Mouse (Mus musculus): ENCODE results near the gene S1pr4. TPM values are rescaled to one million over a fixed set of nuclear protein-coding genes. Genes with fewer than 3 reads are reported as not detected.

S1pr4 gene
- polyA plus RNA-seq, 1 experiment = 5.6 TPM

- TF ChIP-seq CTCF (IDR thresholded peaks at IDR 0.05; ENCODE audit: extremely low read depth, insufficient read length, insufficient replicate concordance, low read depth, low read length) = no peak
- no peak for TF ChIP-seq POLR2A (IDR thresholded peaks at IDR 0.05; ENCODE audit: low read depth, low read length)
- Histone ChIP-seq H3K4me1 (ENCODE audit: control insufficient read depth, insufficient read depth, insufficient read length, low read length) (peaks cover 20% of the 10 kb centered on the region), H3K27ac (ENCODE audit: insufficient read depth, low read depth, low read length) (no peak overlapping the region), H3K36me3 (ENCODE audit: control insufficient read depth, insufficient read depth, low read length) (peaks cover 12% of the 10 kb centered on the region), H3K27me3 (ENCODE audit: control insufficient read depth, insufficient read depth, low read length) (no peaks in the 10 kb centered on the region), H3K4me3 (ENCODE audit: low read depth, low read length) (no peak overlapping the region)
- 11% methylated on average over 4 of the region's 4 CpGs for WGBS
Measured at GRCm38 (mm10) chr10:81496969-81497368, 3.0 kb downstream of the S1pr4 start.

- TF ChIP-seq POLR2A (IDR thresholded peaks at IDR 0.05; ENCODE audit: low read depth, low read length) (peak; percentile 62; the same call in 1 of the 2 replicates), CTCF (IDR thresholded peaks at IDR 0.05; ENCODE audit: extremely low read depth, insufficient read length, insufficient replicate concordance, low read depth, low read length) (no peak)
- Histone ChIP-seq H3K27me3 (ENCODE audit: control insufficient read depth, insufficient read depth, low read length) (no peaks in the 10 kb centered on the region), H3K36me3 (ENCODE audit: control insufficient read depth, insufficient read depth, low read length) (peaks cover 18% of the 10 kb centered on the region), H3K27ac (ENCODE audit: insufficient read depth, low read depth, low read length) (peak within 1 kb of the TSS; percentile 79), H3K4me3 (ENCODE audit: low read depth, low read length) (peak within 1 kb of the TSS; percentile 82), H3K4me1 (ENCODE audit: control insufficient read depth, insufficient read depth, insufficient read length, low read length) (peaks cover 20% of the 10 kb centered on the region)
- WGBS = under 1% methylated on average over 45 of the region's 45 CpGs
Measured at GRCm38 (mm10) chr10:81496264-81496901, 3.5 kb downstream of the S1pr4 start, which contains the start of gene Ncln. Ncln (minus strand) TSS chr10:81496392.

GRCm38 (mm10) chr10:81495616-81496263, 4.2 kb downstream of the S1pr4 start:
- WGBS = under 1% methylated on average over 41 of the region's 41 CpGs
- Histone ChIP-seq H3K4me3 (ENCODE audit: low read depth, low read length) (peak overlapping the region; percentile 82), H3K27ac (ENCODE audit: insufficient read depth, low read depth, low read length) (peak overlapping the region; percentile 23), H3K4me1 (ENCODE audit: control insufficient read depth, insufficient read depth, insufficient read length, low read length) (peaks cover 20% of the 10 kb centered on the region), H3K36me3 (ENCODE audit: control insufficient read depth, insufficient read depth, low read length) (peaks cover 24% of the 10 kb centered on the region), H3K27me3 (ENCODE audit: control insufficient read depth, insufficient read depth, low read length) (no peaks in the 10 kb centered on the region)
- TF ChIP-seq POLR2A (IDR thresholded peaks at IDR 0.05; ENCODE audit: low read depth, low read length) = no peak
- no peak for TF ChIP-seq CTCF (IDR thresholded peaks at IDR 0.05; ENCODE audit: extremely low read depth, insufficient read length, insufficient replicate concordance, low read depth, low read length)

GRCm38 (mm10) chr10:81495151-81495550, 4.8 kb downstream of the S1pr4 start:
- no peak for TF ChIP-seq CTCF (IDR thresholded peaks at IDR 0.05; ENCODE audit: extremely low read depth, insufficient read length, insufficient replicate concordance, low read depth, low read length)
- Histone ChIP-seq H3K4me1 (ENCODE audit: control insufficient read depth, insufficient read depth, insufficient read length, low read length) (peaks cover 20% of the 10 kb centered on the region), H3K27ac (ENCODE audit: insufficient read depth, low read depth, low read length) (peak overlapping the region; percentile 63)

GRCm38 (mm10) chr10:81494260-81495041, 5.5 kb downstream of the S1pr4 start:
- Histone ChIP-seq H3K36me3 (ENCODE audit: control insufficient read depth, insufficient read depth, low read length) (peaks cover 36% of the 10 kb centered on the region), H3K27ac (ENCODE audit: insufficient read depth, low read depth, low read length) (peak overlapping the region; percentile 63), H3K27me3 (ENCODE audit: control insufficient read depth, insufficient read depth, low read length) (no peaks in the 10 kb centered on the region), H3K4me3 (ENCODE audit: low read depth, low read length) (peak overlapping the region; percentile 82; the same call in 1 of the 2 replicates), H3K4me1 (ENCODE audit: control insufficient read depth, insufficient read depth, insufficient read length, low read length) (peaks cover 20% of the 10 kb centered on the region)
- WGBS = 40% methylated on average over 11 of the region's 11 CpGs
- TF ChIP-seq CTCF (IDR thresholded peaks at IDR 0.05; ENCODE audit: extremely low read depth, insufficient read length, insufficient replicate concordance, low read depth, low read length) (no peak), POLR2A (IDR thresholded peaks at IDR 0.05; ENCODE audit: low read depth, low read length) (no peak)

More at GRCm38 (mm10) chr10:81495151-81495550, 4.8 kb downstream of the S1pr4 start:
- Histone ChIP-seq H3K36me3 (ENCODE audit: control insufficient read depth, insufficient read depth, low read length) (peaks cover 30% of the 10 kb centered on the region), H3K4me3 (ENCODE audit: low read depth, low read length) (peak overlapping the region; percentile 82), H3K27me3 (ENCODE audit: control insufficient read depth, insufficient read depth, low read length) (no peaks in the 10 kb centered on the region)
- 32% methylated on average over 6 of the region's 6 CpGs for WGBS

- Histone ChIP-seq H3K36me3 (ENCODE audit: control insufficient read depth, insufficient read depth, low read length) (peaks cover 42% of the 10 kb centered on the region), H3K4me3 (ENCODE audit: low read depth, low read length) (peak overlapping the region; percentile 82; the same call in 1 of the 2 replicates), H3K27ac (ENCODE audit: insufficient read depth, low read depth, low read length) (peak overlapping the region; percentile 63), H3K27me3 (ENCODE audit: control insufficient read depth, insufficient read depth, low read length) (no peaks in the 10 kb centered on the region), H3K4me1 (ENCODE audit: control insufficient read depth, insufficient read depth, insufficient read length, low read length) (peaks cover 20% of the 10 kb centered on the region)
- TF ChIP-seq CTCF (IDR thresholded peaks at IDR 0.05; ENCODE audit: extremely low read depth, insufficient read length, insufficient replicate concordance, low read depth, low read length) = no peak
- no peak for TF ChIP-seq POLR2A (IDR thresholded peaks at IDR 0.05; ENCODE audit: low read depth, low read length)
- 73% methylated on average over 8 of the region's 8 CpGs for WGBS
Measured at GRCm38 (mm10) chr10:81493601-81494220, 6.2 kb downstream of the S1pr4 start.
